Mouse (Mus musculus) midbrain, embryonic 15.5 days (tissue): Measurements from ENCODE around the gene Thy1. TPM values are rescaled to one million over a fixed set of nuclear protein-coding genes. Genes with fewer than 3 reads are reported as not detected.

Experiments used
- ATAC-seq: fragments of 200-750 bp; cut with Nextera tagmentation; replicated peaks from 2 replicates; pipeline ENCODE4 v1.8.0; 2017; ENCODE audit warnings: moderate TSS enrichment
- H3K27ac ChIP-seq: fragments of 300-500 bp; sonication (generic); 2 replicates; pipeline ENCODE4 v1.5.1; 2015; ENCODE audit warnings: mild to moderate bottlenecking, inconsistent platforms
- H3K27me3 ChIP-seq: fragments of 300-500 bp; sonication (generic); replicated peaks from 2 replicates; pipeline ENCODE4 v1.6.1; 2015; ENCODE audit warnings: inconsistent platforms
- H3K36me3 ChIP-seq: fragments of 300-500 bp; sonication (generic); replicated peaks from 2 replicates; pipeline ENCODE4 v1.6.1; 2015; ENCODE audit warnings: inconsistent platforms
- H3K4me1 ChIP-seq: fragments of 300-500 bp; sonication (generic); 2 replicates; pipeline ENCODE4 v1.6.1; 2015; ENCODE audit warnings: inconsistent platforms
- H3K4me2 ChIP-seq: fragments of 300-500 bp; sonication (generic); 2 replicates; pipeline ENCODE4 v1.6.1; 2015; ENCODE audit warnings: inconsistent platforms, mild to moderate bottlenecking, moderate library complexity
- H3K4me3 ChIP-seq: fragments of 300-500 bp; sonication (generic); 2 replicates; pipeline ENCODE4 v1.5.1; 2015; ENCODE audit warnings: mild to moderate bottlenecking, inconsistent platforms
- H3K9ac ChIP-seq: fragments of 300-500 bp; sonication (generic); 2 replicates; pipeline ENCODE4 v1.6.1; 2015; ENCODE audit warnings: mild to moderate bottlenecking, inconsistent platforms
- H3K9me3 ChIP-seq: fragments of 300-500 bp; sonication (generic); 2 replicates; pipeline ENCODE4 v1.6.1; 2016; ENCODE audit warnings: inconsistent platforms
- WGBS: fragments of 180-500 bp; shearing (Covaris S2); methylation state at CpG from one replicate; pipeline ENCODE4 v1.1.7; 2015; ENCODE audit warnings: mixed read lengths; 5-methylcytosine and 5-hydroxymethylcytosine counted together
- polyA plus RNA-seq: library from polyadenylated mRNA; unstranded; fragments of >200 nt; fragmentation: Nextera tagmentation; extraction: Ambion mirVana; gene quantifications from 2 replicates; pipeline ENCODE4 v1.2.1, GENCODE M21; 2015

Gene Thy1
- polyA plus RNA-seq, 1 experiment from 2014 or later: 1.0 TPM

- H3K27me3 ChIP-seq: peaks cover 37% of the 10 kb centered on the region
- no peaks in the 10 kb centered on the region for H3K9me3 ChIP-seq
- peaks cover 19% of the 10 kb centered on the region for H3K4me1 ChIP-seq
- no peak overlapping the region for H3K9ac ChIP-seq
- no peak overlapping the region for H3K4me2 ChIP-seq
- no peak overlapping the region for H3K4me3 ChIP-seq
- WGBS: 96% methylated on average over 1 of the region's 1 CpGs
- no peak overlapping the region for H3K27ac ChIP-seq
- no peaks in the 10 kb centered on the region for H3K36me3 ChIP-seq
- no peak for ATAC-seq
Measured at GRCm38 (mm10) chr9:44042396-44042680, 846 bp upstream of the Thy1 start.

GRCm38 (mm10) chr9:44043708-44044425 is 683 bp downstream of the Thy1 start:
- H3K4me1 ChIP-seq: peaks cover 19% of the 10 kb centered on the region
- peak overlapping the region; percentile 41 for H3K4me3 ChIP-seq
- H3K27me3 ChIP-seq: peaks cover 37% of the 10 kb centered on the region
- H3K9me3 ChIP-seq: no peaks in the 10 kb centered on the region
- no peaks in the 10 kb centered on the region for H3K36me3 ChIP-seq
- ATAC-seq: no peak
- 4% methylated on average over 22 of the region's 23 CpGs for WGBS
- H3K9ac ChIP-seq: peak overlapping the region; percentile 38
- H3K27ac ChIP-seq: no peak overlapping the region
- H3K4me2 ChIP-seq: peak overlapping the region; percentile 83

GRCm38 (mm10) chr9:44044426-44045157 is 1.4 kb downstream of the Thy1 start:
- ATAC-seq: no peak
- no peaks in the 10 kb centered on the region for H3K36me3 ChIP-seq
- H3K27ac ChIP-seq: no peak overlapping the region
- WGBS: 43% methylated on average over 14 of the region's 14 CpGs
- no peaks in the 10 kb centered on the region for H3K9me3 ChIP-seq
- peak overlapping the region; percentile 83; the same call in 1 of the 2 replicates for H3K4me2 ChIP-seq
- H3K9ac ChIP-seq: no peak overlapping the region
- H3K4me1 ChIP-seq: peaks cover 19% of the 10 kb centered on the region
- peaks cover 37% of the 10 kb centered on the region for H3K27me3 ChIP-seq
- peak overlapping the region; percentile 41 for H3K4me3 ChIP-seq

GRCm38 (mm10) chr9:44045158-44045883 is 2.1 kb downstream of the Thy1 start:
- H3K4me3 ChIP-seq: no peak overlapping the region
- no peak for ATAC-seq
- peaks cover 19% of the 10 kb centered on the region for H3K4me1 ChIP-seq
- H3K9me3 ChIP-seq: no peaks in the 10 kb centered on the region
- no peak overlapping the region for H3K9ac ChIP-seq
- H3K36me3 ChIP-seq: no peaks in the 10 kb centered on the region
- no peak overlapping the region for H3K4me2 ChIP-seq
- peaks cover 37% of the 10 kb centered on the region for H3K27me3 ChIP-seq
- 68% methylated on average over 3 of the region's 3 CpGs for WGBS
- H3K27ac ChIP-seq: no peak overlapping the region

- H3K4me3 ChIP-seq: no peak overlapping the region
- peaks cover 37% of the 10 kb centered on the region for H3K27me3 ChIP-seq
- H3K9ac ChIP-seq: no peak overlapping the region
- no peaks in the 10 kb centered on the region for H3K36me3 ChIP-seq
- no peak overlapping the region for H3K27ac ChIP-seq
- no peak for ATAC-seq
- no peak overlapping the region for H3K4me2 ChIP-seq
- 89% methylated on average over 5 of the region's 5 CpGs for WGBS
- peaks cover 19% of the 10 kb centered on the region for H3K4me1 ChIP-seq
- H3K9me3 ChIP-seq: no peaks in the 10 kb centered on the region
Measured at GRCm38 (mm10) chr9:44045884-44046272, 2.7 kb downstream of the Thy1 start.

- Histone ChIP-seq H3K9ac (no peak overlapping the region), H3K27me3 (peaks cover 34% of the 10 kb centered on the region), H3K4me2 (no peak overlapping the region), H3K9me3 (no peaks in the 10 kb centered on the region), H3K4me1 (peaks cover 19% of the 10 kb centered on the region), H3K36me3 (no peaks in the 10 kb centered on the region), H3K4me3 (no peak overlapping the region), H3K27ac (no peak overlapping the region)
- ATAC-seq: no peak
- 90% methylated on average over 12 of the region's 12 CpGs for WGBS
Measured at GRCm38 (mm10) chr9:44046426-44046825, 3.2 kb downstream of the Thy1 start.

GRCm38 (mm10) chr9:44047071-44047470 is 3.9 kb downstream of the Thy1 start:
- 67% methylated on average over 6 of the region's 6 CpGs for WGBS
- H3K4me3 ChIP-seq: no peak overlapping the region
- H3K4me2 ChIP-seq: no peak overlapping the region
- peaks cover 28% of the 10 kb centered on the region for H3K27me3 ChIP-seq
- peaks cover 19% of the 10 kb centered on the region for H3K4me1 ChIP-seq
- no peak for ATAC-seq
- no peaks in the 10 kb centered on the region for H3K9me3 ChIP-seq
- H3K9ac ChIP-seq: no peak overlapping the region
- no peak overlapping the region for H3K27ac ChIP-seq
- no peaks in the 10 kb centered on the region for H3K36me3 ChIP-seq

- Histone ChIP-seq H3K27ac (no peak overlapping the region), H3K4me3 (no peak overlapping the region), H3K36me3 (no peaks in the 10 kb centered on the region), H3K9me3 (no peaks in the 10 kb centered on the region), H3K4me2 (no peak overlapping the region), H3K4me1 (peaks cover 17% of the 10 kb centered on the region), H3K9ac (no peak overlapping the region), H3K27me3 (peaks cover 25% of the 10 kb centered on the region)
- no peak for ATAC-seq
- WGBS: 81% methylated on average over 14 of the region's 14 CpGs
Measured at GRCm38 (mm10) chr9:44047571-44048490, 4.6 kb downstream of the Thy1 start.

GRCm38 (mm10) chr9:44048541-44049380 is 5.6 kb downstream of the Thy1 start:
- no peak overlapping the region for H3K4me2 ChIP-seq
- H3K27ac ChIP-seq: no peak overlapping the region
- peaks cover 8% of the 10 kb centered on the region for H3K4me1 ChIP-seq
- H3K9me3 ChIP-seq: no peaks in the 10 kb centered on the region
- peaks cover 20% of the 10 kb centered on the region for H3K27me3 ChIP-seq
- WGBS: 81% methylated on average over 15 of the region's 15 CpGs
- H3K36me3 ChIP-seq: no peaks in the 10 kb centered on the region
- H3K9ac ChIP-seq: no peak overlapping the region
- H3K4me3 ChIP-seq: no peak overlapping the region
- no peak for ATAC-seq

- peaks cover 12% of the 10 kb centered on the region for H3K27me3 ChIP-seq
- no peak overlapping the region for H3K4me3 ChIP-seq
- no peaks in the 10 kb centered on the region for H3K9me3 ChIP-seq
- no peak overlapping the region for H3K9ac ChIP-seq
- no peak overlapping the region for H3K27ac ChIP-seq
- H3K4me2 ChIP-seq: no peak overlapping the region
- 93% methylated on average over 8 of the region's 8 CpGs for WGBS
- H3K36me3 ChIP-seq: no peaks in the 10 kb centered on the region
- ATAC-seq: no peak
- no peaks in the 10 kb centered on the region for H3K4me1 ChIP-seq
Measured at GRCm38 (mm10) chr9:44049381-44050165, 6.4 kb downstream of the Thy1 start.

- Histone ChIP-seq H3K27ac (no peak overlapping the region), H3K4me1 (no peaks in the 10 kb centered on the region), H3K27me3 (no peaks in the 10 kb centered on the region), H3K9me3 (no peaks in the 10 kb centered on the region), H3K36me3 (no peaks in the 10 kb centered on the region), H3K9ac (no peak overlapping the region), H3K4me2 (no peak overlapping the region), H3K4me3 (no peak overlapping the region)
- WGBS: 66% methylated on average over 3 of the region's 3 CpGs
- ATAC-seq: no peak
Measured at GRCm38 (mm10) chr9:44052855-44053254, 9.7 kb downstream of the Thy1 start.
